8 mouse cellular contexts compared by ENCODE assay signal in genomic region chr17:87377536-87377935, GRCm38 (mm10). TPM values are rescaled to one million over a fixed set of nuclear protein-coding genes. Genes with fewer than 3 reads are reported as not detected.
A peak's percentile ranks its signal among the peaks of the same experiment; 100 is the strongest.
DNase-seq lines count a peak whose midpoint lies in the region; ATAC-seq and TF ChIP-seq lines count a peak whose summit lies in the region.
"Had no signal": no experiment of that assay in that cellular context is flagged by ENCODE, and none has a peak within 500 bp of the region (broad histone marks: within the 10 kb centered on the region; RNA-seq: fewer than 3 reads in every experiment).

No protein-coding gene starts in this region.

- no peak overlapping the region for H3K4me2 ChIP-seq in neural tube, embryonic 11.5 days (ENCODE audit: low read depth)
- H3K4me2 ChIP-seq in forebrain, postnatal 0 days (ENCODE audit: low read depth): no peak overlapping the region
- no peak overlapping the region for H3K4me2 ChIP-seq in midbrain, embryonic 14.5 days (ENCODE audit: low read length)

- no peak for DNase-seq in neural tube, embryonic 11.5 days (ENCODE audit: low spot score)
- no peak for DNase-seq in neural tube, embryonic 10.5 days (ENCODE audit: extremely low spot score, low spot score)
- DNase-seq in forebrain, postnatal 0 days: peak; percentile 48
- peak; percentile 63 to 73 for DNase-seq in layer of hippocampus, adult 2 months (ENCODE audit: low spot score in 2 of 2)
- peak; percentile 45 for DNase-seq in midbrain, embryonic 14.5 days
- DNase-seq in embryo, embryonic 10.5 days (ENCODE audit: low spot score): no peak

- no peak for ATAC-seq in neural tube, embryonic 11.5 days (ENCODE audit: insufficient read depth, low FRiP score, low TSS enrichment)
- ATAC-seq in forebrain, postnatal 0 days: 0 out of 2 replicates have a peak, but pooled peaks have one; percentile 18
- no peak for ATAC-seq in midbrain, embryonic 14.5 days (ENCODE audit: low FRiP score, low TSS enrichment)
- no peak for ATAC-seq in erythroid progenitor cell, adult 5-6 weeks (replicated peaks; ENCODE audit: low FRiP score, poor library complexity, severe bottlenecking)

- no peak for TF ChIP-seq CTCF in forebrain, postnatal 0 days (IDR thresholded peaks at IDR 0.05; ENCODE audit: low read depth)
- TF ChIP-seq CTCF in layer of hippocampus, adult 2 months (conservative IDR thresholded peaks at IDR 0.05): no peak

- H3K9ac ChIP-seq in neural tube, embryonic 11.5 days (ENCODE audit: low read length): no peak overlapping the region
- no peak overlapping the region for H3K9ac ChIP-seq in forebrain, postnatal 0 days
- no peak overlapping the region for H3K9ac ChIP-seq in midbrain, embryonic 14.5 days (replicated peaks; ENCODE audit: low read length)

- no peaks in the 10 kb centered on the region for H3K9me3 ChIP-seq in neural tube, embryonic 11.5 days (ENCODE audit: control insufficient read depth, low read length)
- H3K9me3 ChIP-seq in forebrain, postnatal 0 days (ENCODE audit: low read length): no peaks in the 10 kb centered on the region
- H3K9me3 ChIP-seq in midbrain, embryonic 14.5 days (ENCODE audit: control insufficient read depth, low read length): no peaks in the 10 kb centered on the region

- peak overlapping the region; percentile 24; the same call in 1 of the 2 replicates for H3K27ac ChIP-seq in neural tube, embryonic 11.5 days (ENCODE audit: low read depth, low read length)
- H3K27ac ChIP-seq in forebrain, postnatal 0 days (ENCODE audit: low read depth, low read length): no peak overlapping the region
- H3K27ac ChIP-seq in layer of hippocampus, adult 2 months: peak overlapping the region; percentile 93
- H3K27ac ChIP-seq in midbrain, embryonic 14.5 days (replicated peaks; ENCODE audit: low read depth, low read length): no peak overlapping the region

- H3K36me3 ChIP-seq in neural tube, embryonic 11.5 days (ENCODE audit: control insufficient read depth, insufficient read depth, low read length): no peaks in the 10 kb centered on the region
- no peaks in the 10 kb centered on the region for H3K36me3 ChIP-seq in forebrain, postnatal 0 days (ENCODE audit: insufficient read depth)
- no peaks in the 10 kb centered on the region for H3K36me3 ChIP-seq in midbrain, embryonic 14.5 days (ENCODE audit: control insufficient read depth, insufficient read depth, low read length)

- no peak overlapping the region for H3K4me3 ChIP-seq in neural tube, embryonic 11.5 days (ENCODE audit: low read depth, low read length)
- no peak overlapping the region for H3K4me3 ChIP-seq in forebrain, postnatal 0 days (ENCODE audit: low read depth, low read length)
- H3K4me3 ChIP-seq in layer of hippocampus, adult 2 months: no peak overlapping the region
- H3K4me3 ChIP-seq in midbrain, embryonic 14.5 days (replicated peaks; ENCODE audit: low read depth, low read length): no peak overlapping the region

- peaks cover 32% of the 10 kb centered on the region for H3K4me1 ChIP-seq in neural tube, embryonic 11.5 days (ENCODE audit: control insufficient read depth, insufficient read depth, low read length)
- H3K4me1 ChIP-seq in forebrain, postnatal 0 days (ENCODE audit: insufficient read depth): peaks cover 21% of the 10 kb centered on the region; the same call in 1 of the 2 replicates
- peaks cover 35% of the 10 kb centered on the region for H3K4me1 ChIP-seq in midbrain, embryonic 14.5 days (ENCODE audit: control insufficient read depth, insufficient read depth, low read length)

- whole genome bisulfite sequencing in neural tube, embryonic 11.5 days: 67% methylated on average over 6 of the region's 6 CpGs
- 36% methylated on average over 6 of the region's 6 CpGs for whole genome bisulfite sequencing in forebrain, postnatal 0 days
- WGBS in midbrain, embryonic 14.5 days: 65% methylated on average over 6 of the region's 6 CpGs

- H3K27me3 ChIP-seq in neural tube, embryonic 11.5 days (ENCODE audit: control insufficient read depth, insufficient read depth, low read length): no peaks in the 10 kb centered on the region
- no peaks in the 10 kb centered on the region for H3K27me3 ChIP-seq in forebrain, postnatal 0 days (ENCODE audit: insufficient read depth, low read length)
- H3K27me3 ChIP-seq in midbrain, embryonic 14.5 days (ENCODE audit: control insufficient read depth, insufficient read depth, low read length): no peaks in the 10 kb centered on the region

RNA-seq across cellular contexts. Expression of gene Stpg4, which starts 50.0 kb away (rescaled TPM):
- 0.39 TPM in 1 of 2 replicates, not detected in the other for polyA plus RNA-seq in neural tube, embryonic 11.5 days (2014; fragmentation: Nextera tagmentation; extraction: Ambion mirVana)
- not detected in 2 replicates for total RNA-seq in forebrain, postnatal 0 days (2014; rRNA removed)
- not detected in 2 replicates for polyA plus RNA-seq in forebrain, postnatal 0 days (2015; fragmentation: Nextera tagmentation; extraction: Ambion mirVana)
- total RNA-seq in layer of hippocampus, adult 2 months (2021): not detected
- not detected in 2 replicates for polyA plus RNA-seq in midbrain, embryonic 14.5 days (2014; fragmentation: Nextera tagmentation; extraction: Ambion mirVana)
- total RNA-seq in erythroid progenitor cell, adult 5-6 weeks (2015; ENCODE audit: low replicate concordance): not detected in 2 replicates
- total RNA-seq in erythroid progenitor cell, adult 5-6 weeks (2017; ENCODE audit: low replicate concordance): 3.1 TPM in 1 of 2 replicates, not detected in the other
- total RNA-seq: layer of hippocampus, postnatal 14 days had no signal

Comparison
In these comparisons a context has a peak if more than half of its experiments do, and no peak if none do; other contexts are left out.
1. DNase-seq: peak in forebrain, postnatal 0 days (single experiment), layer of hippocampus, adult 2 months (2 of 2) and midbrain, embryonic 14.5 days (single experiment); none in neural tube, embryonic 11.5 days (single experiment), neural tube, embryonic 10.5 days (single experiment) and embryo, embryonic 10.5 days (single experiment).
2. H3K27ac ChIP-seq: peak in neural tube, embryonic 11.5 days (single experiment) and layer of hippocampus, adult 2 months (single experiment); none in forebrain, postnatal 0 days (single experiment) and midbrain, embryonic 14.5 days (single experiment).